Mouse (Mus musculus) heart, embryonic 11.5 days (tissue): Measurements from ENCODE around the gene Ky. TPM values are rescaled to one million over a fixed set of nuclear protein-coding genes. Genes with fewer than 3 reads are reported as not detected.

Experiments
- ATAC-seq: fragments of 200-750 bp; cut with Nextera tagmentation; replicated peaks from 2 replicates; pipeline ENCODE4 v1.8.0; 2017; ENCODE audit warnings: moderate library complexity; ENCODE audit not compliant: insufficient number of reproducible peaks, low FRiP score, low TSS enrichment
- H3K27ac ChIP-seq: fragments of 300-500 bp; sonication (generic); 2 replicates; pipeline ENCODE4 v1.5.1; 2014; ENCODE audit warnings: mild to moderate bottlenecking, low read depth, low read length
- H3K27me3 ChIP-seq: fragments of 300-500 bp; sonication (generic); 2 replicates; pipeline ENCODE4 v1.6.1; 2014; ENCODE audit warnings: mild to moderate bottlenecking, low read length, mixed read lengths; ENCODE audit not compliant: control insufficient read depth, insufficient read depth
- H3K36me3 ChIP-seq: fragments of 300-500 bp; sonication (generic); 2 replicates; pipeline ENCODE4 v1.6.1; 2014; ENCODE audit warnings: mild to moderate bottlenecking, low read length, moderate library complexity, mixed read lengths; ENCODE audit not compliant: control insufficient read depth, insufficient read depth
- H3K4me1 ChIP-seq: fragments of 300-500 bp; sonication (generic); 2 replicates; pipeline ENCODE4 v1.6.1; 2014; ENCODE audit warnings: low read length; ENCODE audit not compliant: control insufficient read depth, insufficient read depth
- H3K4me2 ChIP-seq: fragments of 300-500 bp; sonication (generic); 2 replicates; pipeline ENCODE4 v1.6.1; 2014; ENCODE audit warnings: mild to moderate bottlenecking, moderate library complexity
- H3K4me3 ChIP-seq: fragments of 300-500 bp; sonication (generic); 2 replicates; pipeline ENCODE4 v1.5.1; 2014; ENCODE audit warnings: low read depth, low read length
- H3K9ac ChIP-seq: fragments of 300-500 bp; sonication (generic); 2 replicates; pipeline ENCODE4 v1.6.1; 2014; ENCODE audit warnings: mild to moderate bottlenecking, low read depth, low read length, moderate library complexity
- H3K9me3 ChIP-seq: fragments of 300-500 bp; sonication (generic); replicated peaks from 2 replicates; pipeline ENCODE4 v1.6.1; 2016; ENCODE audit warnings: low read length; ENCODE audit not compliant: control insufficient read depth
- WGBS: fragments of 180-500 bp; shearing (Covaris S2); extraction: QIAGEN DNeasy Blood & Tissue Kit; methylation state at CpG from one replicate; pipeline ENCODE4 v1.1.7; 2014; ENCODE audit not compliant: insufficient replicate concordance; 5-methylcytosine and 5-hydroxymethylcytosine counted together
- polyA plus RNA-seq: library from polyadenylated mRNA; unstranded; fragments of >200 nt; fragmentation: Nextera tagmentation; extraction: Ambion mirVana; gene quantifications from 2 replicates; pipeline ENCODE4 v1.2.1, GENCODE M21; 2014

Gene Ky
- polyA plus RNA-seq, 1 experiment from 2014 or later, result 0.27 TPM

DNA sequence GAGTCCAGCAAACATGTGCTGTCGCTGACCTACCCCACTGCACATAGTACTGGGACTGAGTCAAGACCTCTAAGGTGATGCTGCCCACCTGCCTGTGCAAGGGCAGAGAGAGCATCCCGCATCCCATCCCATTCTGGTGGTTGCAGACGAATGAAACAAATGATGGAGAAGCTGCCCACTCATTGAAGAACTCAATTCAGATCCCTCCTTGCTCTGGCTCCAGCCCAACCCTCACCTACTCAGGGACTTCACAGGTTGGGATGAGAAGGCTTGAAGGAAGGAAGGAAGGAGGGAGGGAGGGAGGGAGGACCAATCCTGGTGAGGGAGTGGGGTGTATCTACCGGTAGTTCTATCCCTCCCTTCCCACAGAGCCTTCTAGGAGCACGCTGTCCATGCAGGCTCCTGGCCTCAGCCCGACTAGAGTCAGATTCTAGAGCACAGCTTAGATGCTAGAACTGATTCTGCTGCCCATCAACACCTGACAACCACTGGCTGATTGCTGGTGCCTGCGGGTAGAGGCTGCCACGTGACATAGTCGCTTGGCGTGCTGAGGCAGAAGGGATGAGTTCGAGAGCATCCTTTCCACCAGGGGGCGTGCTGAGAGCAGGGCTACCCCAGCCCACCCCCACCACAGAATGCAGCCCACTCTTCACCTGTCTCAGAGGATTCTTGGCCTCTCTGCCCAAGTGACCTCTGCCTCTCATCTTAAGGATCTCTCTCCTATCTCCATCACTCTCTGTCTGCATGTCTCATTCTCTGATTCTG is 13.3 kb upstream of the Ky start:
- Histone ChIP-seq H3K4me3 (no peak overlapping the region), H3K4me1 (peaks cover under 1% of the 10 kb centered on the region; the same call in 1 of the 2 replicates), H3K4me2 (no peak overlapping the region), H3K27me3 (peaks cover 11% of the 10 kb centered on the region), H3K27ac (no peak overlapping the region), H3K9me3 (no peaks in the 10 kb centered on the region), H3K36me3 (no peaks in the 10 kb centered on the region), H3K9ac (no peak overlapping the region)
- ATAC-seq, result no peak
- 26% methylated on average over 12 of the region's 12 CpGs for WGBS

GRCm38 (mm10) chr9:102493044-102493443 is 12.5 kb upstream of the Ky start:
- ATAC-seq, result no peak
- Histone ChIP-seq H3K9me3 (no peaks in the 10 kb centered on the region), H3K27ac (no peak overlapping the region), H3K27me3 (peaks cover 11% of the 10 kb centered on the region), H3K4me3 (no peak overlapping the region), H3K4me1 (peaks cover 8% of the 10 kb centered on the region; the same call in 1 of the 2 replicates), H3K36me3 (no peaks in the 10 kb centered on the region), H3K4me2 (no peak overlapping the region), H3K9ac (no peak overlapping the region)
- WGBS, result 22% methylated on average over 4 of the region's 4 CpGs

- 85% methylated on average over 2 of the region's 2 CpGs for WGBS
- no peak overlapping the region for H3K9ac ChIP-seq
- no peak overlapping the region for H3K27ac ChIP-seq
- no peak overlapping the region for H3K4me2 ChIP-seq
- peaks cover 8% of the 10 kb centered on the region; the same call in 1 of the 2 replicates for H3K4me1 ChIP-seq
- peaks cover 11% of the 10 kb centered on the region for H3K27me3 ChIP-seq
- H3K9me3 ChIP-seq, result no peaks in the 10 kb centered on the region
- no peaks in the 10 kb centered on the region for H3K36me3 ChIP-seq
- no peak overlapping the region for H3K4me3 ChIP-seq
- no peak for ATAC-seq
Observed at GRCm38 (mm10) chr9:102493916-102494315, 11.6 kb upstream of the Ky start.

DNA sequence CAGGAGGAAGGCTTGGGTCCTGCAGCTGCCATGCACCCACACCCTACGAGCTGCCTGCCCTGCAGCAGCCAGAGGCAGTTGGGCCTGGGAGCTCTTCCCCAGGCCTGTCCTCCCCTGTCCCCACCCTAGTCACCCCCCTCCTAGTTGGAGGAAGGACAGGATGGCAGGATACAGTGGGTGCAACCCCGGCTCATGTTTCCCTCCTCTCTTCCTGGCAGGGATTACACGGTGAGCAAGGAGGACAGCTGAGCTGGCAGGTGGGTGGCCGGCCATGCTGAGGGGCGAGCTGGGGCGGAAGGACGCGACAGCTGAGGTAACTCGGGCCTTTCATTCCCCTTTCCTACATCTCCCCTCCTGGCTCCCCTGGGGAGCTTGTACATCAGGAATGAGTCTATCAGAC is 11.1 kb upstream of the Ky start:
- Histone ChIP-seq H3K9me3 (no peaks in the 10 kb centered on the region), H3K9ac (no peak overlapping the region), H3K27me3 (peaks cover 11% of the 10 kb centered on the region), H3K4me2 (no peak overlapping the region), H3K36me3 (no peaks in the 10 kb centered on the region), H3K4me3 (no peak overlapping the region), H3K4me1 (peaks cover 8% of the 10 kb centered on the region; the same call in 1 of the 2 replicates), H3K27ac (no peak overlapping the region)
- ATAC-seq, result no peak
- WGBS, result 58% methylated on average over 8 of the region's 9 CpGs

DNA sequence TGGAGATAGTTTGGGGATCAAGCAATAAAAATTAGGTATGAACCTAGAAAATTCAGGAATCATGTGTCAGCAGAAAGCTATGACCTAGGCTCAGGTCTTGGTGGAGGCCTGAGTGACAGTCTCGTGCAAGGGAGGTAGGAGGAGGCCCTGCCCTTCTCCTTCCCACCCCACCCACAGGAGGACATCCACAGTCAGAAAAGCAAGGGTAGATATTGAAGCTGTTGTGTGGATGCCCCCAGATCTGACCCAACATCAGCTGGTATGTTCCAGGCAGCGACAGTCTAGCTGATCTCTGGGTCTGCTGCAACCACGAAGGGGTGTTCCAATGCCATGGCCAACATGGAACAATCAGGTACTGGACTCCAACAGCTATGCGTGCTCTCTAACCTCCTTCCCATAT is 10.3 kb upstream of the Ky start:
- no peak overlapping the region for H3K9ac ChIP-seq
- H3K9me3 ChIP-seq, result no peaks in the 10 kb centered on the region
- peaks cover 11% of the 10 kb centered on the region for H3K27me3 ChIP-seq
- peaks cover 8% of the 10 kb centered on the region; the same call in 1 of the 2 replicates for H3K4me1 ChIP-seq
- H3K36me3 ChIP-seq, result no peaks in the 10 kb centered on the region
- WGBS, result 85% methylated on average over 4 of the region's 4 CpGs
- no peak overlapping the region for H3K4me3 ChIP-seq
- H3K4me2 ChIP-seq, result no peak overlapping the region
- H3K27ac ChIP-seq, result no peak overlapping the region
- ATAC-seq, result no peak

GRCm38 (mm10) chr9:102496481-102497041 is 9.0 kb upstream of the Ky start:
- Histone ChIP-seq H3K9me3 (no peaks in the 10 kb centered on the region), H3K27me3 (peaks cover 11% of the 10 kb centered on the region), H3K4me3 (no peak overlapping the region), H3K4me2 (no peak overlapping the region), H3K9ac (no peak overlapping the region), H3K36me3 (no peaks in the 10 kb centered on the region), H3K27ac (no peak overlapping the region), H3K4me1 (peaks cover 8% of the 10 kb centered on the region; the same call in 1 of the 2 replicates)
- 77% methylated on average over 3 of the region's 3 CpGs for WGBS
- ATAC-seq, result no peak

DNA sequence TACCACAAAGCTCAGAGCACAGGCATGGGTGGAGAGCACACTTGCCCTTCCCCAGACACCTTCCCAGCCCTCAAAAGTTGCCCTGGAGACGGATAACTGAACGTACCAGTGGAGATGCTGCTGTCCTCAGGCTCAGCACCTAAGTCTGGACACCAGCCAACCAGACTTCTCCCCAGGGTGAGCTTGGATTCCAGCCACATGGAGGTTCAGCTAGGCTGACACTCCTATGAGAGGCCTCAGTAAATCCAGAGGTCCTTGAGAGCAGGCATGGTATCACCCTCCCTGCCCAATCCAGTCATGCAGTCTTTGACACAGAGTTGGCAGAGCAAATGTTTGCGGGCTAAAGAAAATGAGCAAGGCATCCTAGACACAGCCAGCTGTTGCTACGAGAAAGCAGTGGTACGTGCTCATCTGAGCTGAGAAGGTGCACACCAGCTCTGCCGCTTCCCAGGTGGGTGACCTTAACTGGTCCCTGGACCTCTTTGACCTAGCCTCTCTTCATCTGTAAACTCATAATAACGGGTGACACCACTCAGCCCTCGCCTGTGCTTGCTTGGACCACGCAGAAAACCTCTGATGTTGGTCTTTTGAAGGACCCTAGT is 8.4 kb upstream of the Ky start:
- peaks cover 8% of the 10 kb centered on the region; the same call in 1 of the 2 replicates for H3K4me1 ChIP-seq
- H3K4me2 ChIP-seq, result no peak overlapping the region
- H3K4me3 ChIP-seq, result no peak overlapping the region
- ATAC-seq, result no peak
- no peaks in the 10 kb centered on the region for H3K36me3 ChIP-seq
- 86% methylated on average over 9 of the region's 9 CpGs for WGBS
- H3K27me3 ChIP-seq, result peaks cover 7% of the 10 kb centered on the region
- no peak overlapping the region for H3K9ac ChIP-seq
- no peaks in the 10 kb centered on the region for H3K9me3 ChIP-seq
- no peak overlapping the region for H3K27ac ChIP-seq

GRCm38 (mm10) chr9:102497833-102498430 is 7.6 kb upstream of the Ky start:
- H3K27ac ChIP-seq, result no peak overlapping the region
- no peak overlapping the region for H3K9ac ChIP-seq
- peaks cover 6% of the 10 kb centered on the region; the same call in 1 of the 2 replicates for H3K27me3 ChIP-seq
- H3K4me3 ChIP-seq, result no peak overlapping the region
- no peak overlapping the region for H3K4me2 ChIP-seq
- H3K9me3 ChIP-seq, result no peaks in the 10 kb centered on the region
- 60% methylated on average over 9 of the region's 9 CpGs for WGBS
- peaks cover 8% of the 10 kb centered on the region; the same call in 1 of the 2 replicates for H3K4me1 ChIP-seq
- H3K36me3 ChIP-seq, result no peaks in the 10 kb centered on the region
- ATAC-seq, result no peak
